Mouse (Mus musculus) MEL (cell line): Measurements from ENCODE around the gene Kazn. TPM values are rescaled to one million over a fixed set of nuclear protein-coding genes. Genes with fewer than 3 reads are reported as not detected.

Experiments
- DNase-seq: peaks from one replicate; pipeline ENCODE4 v3.0.0; 2011; ENCODE audit warnings: low read depth, low spot score
- H3K27ac ChIP-seq: 2 replicates; pipeline ENCODE4 v1.5.1; 2012; ENCODE audit warnings: low read depth, mild to moderate bottlenecking, control low read depth, low read length, moderate library complexity; ENCODE audit not compliant: control insufficient read depth
- H3K27me3 ChIP-seq, 2 experiments: fragments of 150-350 bp in 1 of 2; sonication (generic) in 1 of 2; 2 replicates each; pipeline ENCODE4 v1.6.1; 2012; ENCODE audit warnings: low read length in 2 of 2, mild to moderate bottlenecking in 2 of 2, improper control_type of control experiment in 1 of 2, moderate library complexity in 1 of 2; ENCODE audit not compliant: insufficient read depth in 2 of 2, control insufficient read depth in 1 of 2
- H3K36me3 ChIP-seq, 2 experiments: 2 replicates each; pipeline ENCODE4 v1.6.1; 2012 to 2014; ENCODE audit warnings: low read length in 2 of 2, improper control_type of control experiment in 1 of 2, inconsistent platforms in 1 of 2, mild to moderate bottlenecking in 1 of 2; ENCODE audit not compliant: insufficient read depth in 2 of 2, control insufficient read depth in 1 of 2
- H3K4me1 ChIP-seq, 2 experiments: fragments of 150-350 bp in 1 of 2; sonication (generic) in 1 of 2; 2 replicates each; pipeline ENCODE4 v1.6.1; 2012; ENCODE audit warnings: low read length in 2 of 2, improper control_type of control experiment in 1 of 2, mild to moderate bottlenecking in 1 of 2; ENCODE audit not compliant: insufficient read depth in 2 of 2, control insufficient read depth in 1 of 2
- H3K4me3 ChIP-seq, 2 experiments: fragments of 150-350 bp in 1 of 2; sonication (generic) in 1 of 2; 2 replicates each; pipeline ENCODE4 v1.5.1; 2012; ENCODE audit warnings: low read depth in 2 of 2, low read length in 2 of 2, mild to moderate bottlenecking in 2 of 2, moderate library complexity in 2 of 2, control low read depth in 1 of 2, improper control_type of control experiment in 1 of 2; ENCODE audit not compliant: control insufficient read depth in 1 of 2, insufficient read depth in 1 of 2
- H3K79me2 ChIP-seq: 2 replicates; pipeline ENCODE4 v1.6.1; 2012; ENCODE audit warnings: mild to moderate bottlenecking, low read length, moderate library complexity; ENCODE audit not compliant: control insufficient read depth, poor library complexity, insufficient read depth
- H3K9ac ChIP-seq: 2 replicates; pipeline ENCODE4 v1.6.1; 2012; ENCODE audit warnings: low read depth, mild to moderate bottlenecking, control low read depth, low read length, moderate library complexity; ENCODE audit not compliant: control insufficient read depth, poor library complexity, severe bottlenecking
- H3K9me3 ChIP-seq: fragments of 150-350 bp; sonication (generic); replicated peaks from 2 replicates; pipeline ENCODE4 v1.6.1; 2012; ENCODE audit warnings: mild to moderate bottlenecking, low read length, improper control_type of control experiment, moderate library complexity; ENCODE audit not compliant: insufficient read depth
- CHD2 ChIP-seq: IDR thresholded peaks from 2 replicates; pipeline ENCODE4 v1.6.1; 2011; ENCODE audit warnings: low read length, improper control_type of control experiment
- EP300 ChIP-seq, 2 experiments: IDR thresholded peaks; 2 replicates each; pipeline ENCODE4 v1.6.1; 2011; ENCODE audit warnings: improper control_type of control experiment in 2 of 2, low read length in 2 of 2, low read depth in 1 of 2, mild to moderate bottlenecking in 1 of 2
- GABPA ChIP-seq: IDR thresholded peaks from 2 replicates; pipeline ENCODE4 v1.6.1; 2012; ENCODE audit warnings: low read depth, mild to moderate bottlenecking, inconsistent platforms, low read length, improper control_type of control experiment, moderate library complexity
- JUND ChIP-seq: IDR thresholded peaks from 2 replicates; pipeline ENCODE4 v1.6.1; 2011; ENCODE audit warnings: low read depth, mild to moderate bottlenecking, improper control_type of control experiment, low read length
- KAT2A ChIP-seq: conservative IDR thresholded peaks from 2 replicates; pipeline ENCODE4 v1.6.1; 2012; ENCODE audit warnings: low read depth, low read length, improper control_type of control experiment, inconsistent platforms
- MAX ChIP-seq: IDR thresholded peaks from 2 replicates; pipeline ENCODE4 v1.6.1; 2011; ENCODE audit warnings: low read length, improper control_type of control experiment
- NRF1 ChIP-seq: IDR thresholded peaks from 2 replicates; pipeline ENCODE4 v1.6.1; 2014; ENCODE audit warnings: low read depth, mild to moderate bottlenecking, inconsistent platforms, low read length, improper control_type of control experiment, moderate library complexity; ENCODE audit not compliant: poor library complexity, insufficient read depth, severe bottlenecking
- RAD21 ChIP-seq: IDR thresholded peaks from 2 replicates; pipeline ENCODE4 v1.6.1; 2011; ENCODE audit warnings: mild to moderate bottlenecking, low read depth, low read length, improper control_type of control experiment
- SIN3A ChIP-seq: IDR thresholded peaks from 2 replicates; pipeline ENCODE4 v1.6.1; 2012; ENCODE audit warnings: low read length, improper control_type of control experiment, inconsistent platforms
- TCF12 ChIP-seq: IDR thresholded peaks from 2 replicates; pipeline ENCODE4 v1.6.1; 2014; ENCODE audit warnings: low read depth, mild to moderate bottlenecking, inconsistent platforms, low read length, improper control_type of control experiment, moderate library complexity
- UBTF ChIP-seq: IDR thresholded peaks from 2 replicates; pipeline ENCODE4 v1.6.1; 2012; ENCODE audit warnings: low read depth, mild to moderate bottlenecking, inconsistent platforms, low read length, improper control_type of control experiment, moderate library complexity, borderline replicate concordance; ENCODE audit not compliant: insufficient read depth
- USF1 ChIP-seq: IDR thresholded peaks from 2 replicates; pipeline ENCODE4 v1.6.1; 2014; ENCODE audit warnings: low read depth, mild to moderate bottlenecking, inconsistent platforms, low read length, improper control_type of control experiment, moderate library complexity
- USF2 ChIP-seq, 2 experiments: IDR thresholded peaks; 2 replicates each; pipeline ENCODE4 v1.6.1; 2011 to 2012; ENCODE audit warnings: improper control_type of control experiment in 2 of 2, low read length in 2 of 2, borderline replicate concordance in 1 of 2, inconsistent platforms in 1 of 2, low read depth in 1 of 2, mild to moderate bottlenecking in 1 of 2; ENCODE audit not compliant: insufficient read depth in 1 of 2
- ZKSCAN1 ChIP-seq: IDR thresholded peaks from 2 replicates; pipeline ENCODE4 v1.6.1; 2012; ENCODE audit warnings: low read depth, mild to moderate bottlenecking, inconsistent platforms, low read length, improper control_type of control experiment, moderate library complexity
- ZMIZ1 ChIP-seq: IDR thresholded peaks from 2 replicates; pipeline ENCODE4 v1.6.1; 2012; ENCODE audit warnings: low read depth, mild to moderate bottlenecking, inconsistent platforms, low read length, improper control_type of control experiment, moderate library complexity
- polyA plus RNA-seq, 2 experiments: library from polyadenylated mRNA; stranded (reverse) in 1 of 2; unstranded in 1 of 2; fragments of >175 nt in 1 of 2; fragments of >200 nt in 1 of 2; gene quantifications; 2 replicates each; pipeline versions ENCODE4 v1.2.1 to v1.2.4; 2012; ENCODE audit warnings: low replicate concordance in 2 of 2, low read depth in 1 of 2; ENCODE audit not compliant: insufficient read length in 2 of 2, insufficient read depth in 1 of 2, missing spikeins in 1 of 2
- total RNA-seq: library from RNA; depleted of rRNA; stranded (reverse); fragments of 300-350 nt; gene quantifications from 2 replicates; pipeline ENCODE4 v1.2.3, GENCODE M21; 2012

Gene Kazn
- total and polyA plus RNA-seq, 3 experiments, result not detected

DNA sequence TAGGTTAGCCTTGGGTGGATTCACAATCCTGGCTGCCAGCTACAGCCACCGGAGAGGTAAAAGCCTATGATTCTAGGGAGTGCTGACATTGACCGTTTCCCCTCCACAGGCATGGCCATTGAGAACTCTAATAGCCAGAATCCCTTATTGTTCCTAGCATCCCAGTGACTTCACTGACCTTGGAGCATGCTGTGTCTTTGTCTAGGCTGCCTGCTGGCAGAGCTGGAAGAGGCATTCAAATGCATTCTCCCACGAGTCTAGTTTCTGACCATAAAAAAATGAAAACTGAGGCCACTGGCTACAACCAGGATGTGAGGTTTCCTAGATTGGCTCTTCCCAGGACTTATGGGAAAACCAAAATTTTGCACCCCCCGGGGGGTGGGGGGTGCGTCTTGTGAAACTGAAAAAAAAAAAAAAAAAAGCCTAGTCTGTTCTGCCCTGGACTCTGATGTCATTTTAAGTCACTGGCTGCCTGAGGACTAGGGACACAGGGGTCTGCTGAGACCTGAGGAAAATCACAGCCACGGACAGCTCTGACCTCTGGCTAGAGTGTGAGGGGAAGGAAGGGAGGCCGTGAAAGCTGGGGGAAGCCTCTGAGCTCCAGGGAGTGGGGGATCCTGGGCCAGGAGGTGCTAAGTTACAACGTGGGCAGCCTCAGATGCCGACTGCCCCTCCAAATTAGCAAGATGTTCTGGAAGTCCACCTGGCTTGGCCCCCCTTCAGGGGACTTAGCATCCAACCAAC lies 100.7 kb downstream of the Kazn start:
- no peaks in the 10 kb centered on the region for H3K79me2 ChIP-seq
- no peaks in the 10 kb centered on the region for H3K4me1 ChIP-seq
- no peaks in the 10 kb centered on the region for H3K36me3 ChIP-seq
- no peaks in the 10 kb centered on the region for H3K27me3 ChIP-seq
- H3K27ac ChIP-seq, result no peak overlapping the region
- H3K9ac ChIP-seq, result no peak overlapping the region
- H3K4me3 ChIP-seq, result no peak overlapping the region
- DNase-seq, result no peak
- no peaks in the 10 kb centered on the region for H3K9me3 ChIP-seq
- TF ChIP-seq JUND (no peak), RAD21 (no peak), KAT2A (no peak), GABPA (no peak), TCF12 (no peak), UBTF (no peak), MAX (no peak), ZMIZ1 (no peak), EP300 (IDR thresholded peaks at IDR 0.05; ENCODE audit: low read depth in 1 of 2, low read length in 2 of 2) (no peak), ZKSCAN1 (no peak), SIN3A (no peak), USF1 (no peak), USF2 (IDR thresholded peaks at IDR 0.05; ENCODE audit: borderline replicate concordance in 1 of 2, insufficient read depth in 1 of 2, low read depth in 1 of 2, low read length in 2 of 2) (no peak), NRF1 (no peak)
- TF ChIP-seq, all 39 proteins: peak for 0

DNA sequence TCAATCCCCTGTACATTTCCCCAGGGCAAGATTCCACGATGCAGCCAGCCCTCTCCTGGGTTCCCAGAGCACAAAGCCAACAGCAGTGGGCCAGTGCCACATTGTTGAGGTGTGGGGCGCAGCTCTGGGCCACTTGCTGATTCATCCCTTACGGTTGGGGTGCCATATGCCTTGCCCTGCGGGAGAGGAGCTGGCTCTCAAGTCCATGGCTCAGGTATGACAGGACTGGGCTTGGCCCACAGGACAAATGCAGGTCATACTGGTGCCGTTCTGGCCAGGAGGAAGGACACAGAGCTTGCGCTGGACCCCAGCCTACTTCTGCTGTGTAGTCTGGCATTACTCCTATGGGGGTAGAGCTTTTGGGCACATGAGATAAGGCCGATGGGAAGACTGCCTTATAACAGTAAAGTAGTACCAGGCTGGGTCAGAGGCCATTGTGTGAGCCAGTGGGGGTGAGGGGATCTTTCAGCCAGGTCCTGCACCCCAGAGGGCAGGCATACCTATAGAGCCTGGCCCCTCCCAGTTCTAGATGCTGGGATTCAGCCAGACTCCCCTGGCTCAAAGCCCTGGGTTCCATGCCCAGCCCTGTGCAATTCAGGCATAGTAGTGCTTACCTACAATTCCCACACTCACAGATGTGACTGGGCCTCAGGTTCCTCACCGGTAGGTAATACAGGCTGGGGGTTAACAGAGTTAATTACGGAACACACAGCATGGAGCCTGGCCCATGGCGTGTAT lies 102.3 kb downstream of the Kazn start:
- Histone ChIP-seq H3K9me3 (no peaks in the 10 kb centered on the region), H3K27ac (no peak overlapping the region), H3K4me1 (no peaks in the 10 kb centered on the region), H3K27me3 (no peaks in the 10 kb centered on the region), H3K4me3 (no peak overlapping the region), H3K79me2 (no peaks in the 10 kb centered on the region), H3K9ac (no peak overlapping the region), H3K36me3 (no peaks in the 10 kb centered on the region)
- no peak for TF ChIP-seq CHD2
- no peak for DNase-seq
